Mouse (Mus musculus) spleen, adult 2 months (tissue): ENCODE measurements around the gene Bsn.

Source experiments
- CTCF ChIP-seq: fragments of 200-500 bp; IDR thresholded peaks from 2 replicates; pipeline ENCODE4 v1.5.1; 2011; ENCODE audit warnings: mild to moderate bottlenecking, inconsistent platforms; ENCODE audit not compliant: insufficient read depth, insufficient read length, insufficient replicate concordance; ENCODE audit errors: extremely low read depth
- POLR2A ChIP-seq: fragments of 200-500 bp; IDR thresholded peaks from 2 replicates; pipeline ENCODE4 v1.6.1; 2011; ENCODE audit warnings: low read depth, low read length, inconsistent platforms

- TF ChIP-seq CTCF: no peak
- TF ChIP-seq POLR2A: no peak
Measured at GRCm38 (mm10) chr9:108223633-108224032, 33.4 kb upstream of the Bsn start.
